Mouse (Mus musculus) skeletal muscle tissue, adult 2 months (tissue): ENCODE data around the gene Tubb5.

Experiments
- DNase-seq: peaks from one replicate; pipeline ENCODE4 v3.0.0-alpha.2; 2012; ENCODE audit warnings: low read depth, low spot score

Gene Tubb5

GRCm38 (mm10) chr17:35825109-35825850, 12.8 kb downstream of the Tubb5 start:
- DNase-seq: no peak

DNA sequence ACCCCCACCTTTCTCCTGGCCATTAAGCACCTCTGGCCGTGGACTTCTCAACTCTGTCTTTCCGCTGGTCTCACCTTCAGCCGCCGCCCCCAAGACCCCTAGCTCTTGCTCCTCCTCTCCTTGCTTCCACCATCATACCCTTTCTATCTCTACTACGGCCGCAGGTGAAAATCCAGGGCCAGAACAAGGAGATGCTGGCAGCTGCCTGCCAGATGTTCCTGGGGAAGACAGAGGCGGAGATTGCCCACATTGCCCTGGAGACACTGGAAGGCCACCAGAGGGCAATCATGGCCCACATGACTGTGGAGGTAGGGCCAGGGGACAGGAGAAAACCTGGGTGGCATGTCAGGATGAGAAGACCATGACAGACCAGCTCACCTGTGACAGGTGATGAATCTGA, 13.7 kb downstream of the Tubb5 start:
- no peak for DNase-seq

- peak; percentile 93 for DNase-seq
Measured at GRCm38 (mm10) chr17:35822964-35823937, 14.9 kb downstream of the Tubb5 start, which contains the start of gene Flot1. Flot1 (plus strand) TSS chr17:35823230.

- no peak for DNase-seq
Measured at GRCm38 (mm10) chr17:35822564-35822963, 15.5 kb downstream of the Tubb5 start.

DNA sequence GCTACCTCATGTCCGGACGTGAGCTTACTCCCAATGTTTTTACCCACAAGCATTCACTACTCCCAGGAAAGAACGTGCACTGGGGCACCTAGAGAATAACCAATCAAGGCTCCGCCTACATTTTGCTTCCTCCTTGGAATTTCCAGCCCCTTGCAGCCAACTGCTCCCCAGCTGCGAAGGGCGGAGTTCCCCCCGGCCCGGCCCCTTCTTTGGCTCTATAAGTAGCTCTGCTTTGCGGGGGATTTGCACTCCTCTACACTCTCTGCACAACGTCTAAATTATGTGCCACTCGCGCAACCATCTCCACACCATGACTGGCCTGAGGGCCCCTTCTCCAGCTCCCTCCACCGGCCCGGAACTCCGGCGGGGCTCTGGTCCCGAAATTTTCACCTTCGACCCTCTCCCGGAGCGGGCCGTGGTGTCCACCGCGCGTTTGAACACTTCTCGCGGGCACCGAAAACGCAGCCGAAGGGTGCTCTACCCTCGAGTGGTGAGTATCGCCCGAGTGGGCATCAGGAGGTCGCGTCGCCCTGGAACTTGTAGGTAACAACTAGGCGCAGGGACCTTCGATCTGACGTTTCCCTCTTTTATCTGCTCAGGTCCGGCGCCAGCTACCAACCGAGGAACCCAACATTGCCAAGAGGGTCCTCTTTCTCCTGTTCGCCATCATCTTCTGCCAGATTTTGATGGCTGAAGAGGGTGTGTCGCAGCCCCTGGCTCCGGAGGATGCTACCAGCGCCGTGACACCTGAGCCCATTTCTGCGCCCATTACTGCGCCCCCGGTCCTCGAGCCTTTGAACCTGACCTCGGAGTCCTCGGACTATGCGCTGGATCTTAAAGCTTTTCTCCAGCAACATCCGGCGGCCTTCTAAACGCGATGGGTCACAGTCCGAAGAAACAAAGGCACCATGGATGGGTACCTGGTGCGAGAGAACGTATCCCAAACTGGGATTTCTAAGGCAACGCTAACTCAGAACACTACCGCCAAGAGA, 16.4 kb downstream of the Tubb5 start, which contains the start of gene Ier3:
Gene Ier3, plus strand, starts transcription at position 246 of the 992 bp plus-strand sequence.
- DNase-seq: peak; percentile 86

DNA sequence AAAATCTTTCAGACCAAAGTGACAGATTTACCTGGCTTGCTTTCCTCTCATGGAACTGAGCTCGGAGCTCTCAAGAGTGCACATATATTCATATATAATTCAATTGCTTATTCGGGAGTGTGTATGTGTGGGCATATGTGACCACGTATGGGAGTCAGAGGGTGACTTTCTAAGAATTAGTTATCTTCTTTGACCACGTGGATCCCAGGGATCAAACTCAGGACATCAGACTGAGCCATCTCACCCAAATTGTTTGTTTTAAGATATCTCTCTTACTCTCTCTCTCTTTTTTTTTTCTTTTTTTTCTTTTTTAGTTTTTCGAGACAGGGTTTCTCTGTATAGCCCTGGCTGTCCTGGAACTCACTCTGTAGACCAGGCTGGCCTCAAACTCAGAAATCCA, 18.0 kb downstream of the Tubb5 start:
- no peak for DNase-seq

GRCm38 (mm10) chr17:35817226-35817625, 20.9 kb downstream of the Tubb5 start:
- DNase-seq: no peak

- no peak for DNase-seq
Measured at GRCm38 (mm10) chr17:35816686-35817085, 21.4 kb downstream of the Tubb5 start.

DNA sequence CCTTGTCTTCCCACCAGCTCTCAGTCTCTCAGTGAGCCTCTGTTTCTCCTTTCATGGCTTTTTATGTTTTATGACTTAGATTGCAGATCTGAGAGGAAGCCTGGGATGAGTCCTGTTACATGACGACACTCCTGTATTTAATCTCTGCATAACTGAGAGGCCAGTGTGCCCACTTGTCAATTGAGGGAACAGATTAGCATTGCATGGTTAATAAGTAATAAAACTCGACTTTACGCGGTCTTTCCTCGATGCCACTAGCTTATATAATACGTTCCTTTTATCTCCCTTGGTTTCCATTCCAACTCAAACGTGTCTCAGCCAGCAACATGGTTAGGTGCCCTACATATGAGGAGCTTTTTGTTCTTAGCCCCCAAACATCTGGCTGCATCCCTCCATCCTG, 22.3 kb downstream of the Tubb5 start:
- no peak for DNase-seq

DNA sequence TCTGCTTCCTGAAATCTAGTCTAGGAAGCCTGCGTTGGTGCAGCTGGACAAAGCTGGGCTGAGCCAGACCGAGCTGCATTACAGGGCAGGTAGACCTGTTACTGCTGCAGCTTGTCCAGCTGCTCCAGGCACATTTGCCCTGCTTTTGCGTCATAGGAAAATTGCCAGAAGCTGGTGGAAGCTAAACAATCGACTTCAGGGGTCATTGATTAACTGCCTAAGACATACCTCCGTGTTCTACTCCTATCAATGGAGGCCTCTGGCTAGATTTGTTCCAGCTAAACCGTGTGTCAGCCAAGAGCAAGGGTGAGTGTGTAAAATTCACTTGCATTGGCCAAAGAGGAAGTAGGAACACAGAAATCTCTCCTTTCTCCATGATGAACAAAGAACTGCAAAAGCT, 23.4 kb downstream of the Tubb5 start:
- DNase-seq: no peak

DNA sequence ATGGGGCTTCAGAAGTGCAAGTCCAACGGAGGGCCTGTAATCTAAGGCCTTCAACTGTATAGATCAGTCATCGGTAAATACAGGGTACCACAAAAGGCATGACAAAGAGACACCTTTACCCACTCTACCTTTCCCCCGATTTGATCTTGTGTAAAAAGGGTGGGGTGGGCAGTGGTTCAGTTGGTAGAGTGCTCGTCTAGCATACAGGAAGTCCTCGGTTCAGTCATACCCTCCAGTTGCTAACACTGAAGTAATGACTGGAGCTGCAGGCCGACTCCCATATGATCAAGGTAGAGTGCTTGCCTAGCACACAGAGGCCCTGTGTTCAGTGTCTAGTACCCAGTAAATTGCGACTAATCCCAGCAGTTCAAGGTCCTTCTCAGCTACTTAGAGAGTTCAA, 24.5 kb downstream of the Tubb5 start:
- DNase-seq: no peak

DNA sequence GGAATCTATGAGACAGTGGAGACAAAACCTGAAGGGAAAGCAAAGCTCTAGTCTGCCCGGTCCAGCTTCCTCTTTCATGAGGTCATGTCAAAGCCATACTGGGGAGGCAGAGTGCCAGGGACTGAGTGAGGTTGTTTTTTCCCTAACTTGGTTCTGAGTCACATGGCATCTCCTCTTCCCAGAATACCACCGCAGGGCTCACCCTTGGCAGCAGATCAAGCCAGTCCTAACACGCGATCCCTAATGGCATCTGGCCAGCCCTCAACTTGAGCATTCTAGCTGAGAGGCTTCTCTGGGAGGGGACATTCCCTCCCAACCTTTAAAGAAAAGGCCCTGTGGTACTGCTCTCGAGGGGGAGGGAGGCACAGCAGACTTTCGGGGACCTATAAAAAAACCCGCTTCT, 24.9 kb downstream of the Tubb5 start:
- peak; percentile 98 for DNase-seq

DNA sequence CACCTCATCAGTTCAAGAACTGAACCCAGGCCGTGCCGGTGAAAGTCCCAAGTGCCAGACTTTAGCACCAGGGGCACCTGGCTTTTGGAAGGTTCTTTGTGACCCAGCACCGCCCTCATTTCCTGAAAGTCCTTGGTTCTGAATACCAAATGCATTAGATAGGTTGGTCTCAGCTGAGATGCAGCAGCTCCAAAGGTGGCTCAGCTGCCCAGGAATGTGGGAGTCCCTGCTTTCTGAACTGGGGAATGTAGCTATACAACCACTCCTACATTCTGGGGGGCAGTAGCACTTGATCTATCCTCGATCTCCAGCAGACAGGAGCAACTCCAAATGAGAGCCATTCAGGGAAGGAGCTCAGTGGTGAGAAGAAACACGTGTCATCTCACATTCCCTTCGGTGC, 25.4 kb downstream of the Tubb5 start:
- no peak for DNase-seq

- DNase-seq: no peak
Measured at GRCm38 (mm10) chr17:35812307-35812706, 25.8 kb downstream of the Tubb5 start.

- DNase-seq: no peak
Measured at GRCm38 (mm10) chr17:35810900-35811648, 27.0 kb downstream of the Tubb5 start.

GRCm38 (mm10) chr17:35809395-35809794, 28.7 kb downstream of the Tubb5 start:
- DNase-seq: no peak

GRCm38 (mm10) chr17:35808073-35808472, 30.0 kb downstream of the Tubb5 start:
- peak; percentile 94 for DNase-seq

DNA sequence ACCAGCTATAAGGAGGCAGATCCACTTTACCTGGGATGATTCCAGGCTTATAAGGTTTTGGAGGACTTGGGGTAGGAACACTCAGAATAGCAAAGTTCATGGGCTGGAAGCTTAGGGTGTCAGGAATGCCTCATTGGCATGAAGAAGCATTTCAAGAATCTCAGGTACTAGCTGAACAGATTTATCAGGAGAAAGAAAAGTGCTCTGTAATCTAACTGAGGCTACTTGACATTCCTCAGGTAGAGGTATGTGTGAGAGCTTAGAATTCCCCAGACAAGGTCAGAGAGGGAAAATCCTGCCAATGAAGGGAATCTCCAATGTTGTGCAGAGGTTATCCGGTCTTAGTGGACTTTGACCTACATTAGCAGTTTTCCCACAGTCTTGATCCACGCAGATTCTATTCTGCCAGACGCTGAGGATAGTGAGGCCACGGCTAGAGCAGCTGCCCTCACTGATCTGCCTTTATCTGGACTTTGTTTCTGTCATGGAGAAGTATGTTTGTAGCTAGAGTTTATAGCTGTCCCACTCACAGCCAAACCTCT, 34.2 kb downstream of the Tubb5 start:
- no peak for DNase-seq

- DNase-seq: no peak
Measured at GRCm38 (mm10) chr17:35803020-35803419, 35.1 kb downstream of the Tubb5 start.

DNA sequence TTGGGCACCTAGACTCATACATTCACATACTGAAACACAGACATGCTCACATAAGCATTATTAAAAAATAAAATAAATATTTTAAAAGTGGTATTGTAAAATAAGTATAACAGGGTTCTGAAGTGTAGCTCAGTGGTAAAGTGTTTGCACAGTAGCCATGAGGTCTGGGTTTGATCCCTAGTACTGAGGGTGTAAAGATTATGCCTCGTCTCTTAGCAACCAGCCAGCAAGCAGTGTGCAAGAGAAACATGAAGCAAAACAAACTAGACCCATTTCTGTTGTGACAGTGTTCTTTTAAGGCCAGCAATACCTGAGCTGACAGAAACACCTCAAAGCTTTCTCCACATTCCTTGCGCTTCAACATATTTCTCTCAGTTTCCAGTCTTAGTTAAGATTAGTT, 37.2 kb downstream of the Tubb5 start:
- no peak for DNase-seq
